Mouse (Mus musculus) MEL (cell line): ENCODE data around the gene Minos1.

ENCODE experiments used
- CHD2 ChIP-seq: IDR thresholded peaks from 2 replicates; pipeline ENCODE4 v1.6.1; 2011; ENCODE audit warnings: low read length, improper control_type of control experiment
- CTCF ChIP-seq, 3 experiments: IDR thresholded peaks in 2 of 3; conservative IDR thresholded peaks in 1 of 3; 2 replicates each; pipeline ENCODE4 v1.5.1; 2011 to 2012; ENCODE audit warnings: low read length in 3 of 3, low read depth in 2 of 3, mild to moderate bottlenecking in 2 of 3, improper control_type of control experiment in 1 of 3, inconsistent platforms in 1 of 3, mixed read lengths in 1 of 3, moderate library complexity in 1 of 3; ENCODE audit not compliant: control insufficient read depth in 1 of 3, insufficient read depth in 1 of 3, poor library complexity in 1 of 3, severe bottlenecking in 1 of 3
- NELFE ChIP-seq: IDR thresholded peaks from 2 replicates; pipeline ENCODE4 v1.6.1; 2011; ENCODE audit warnings: low read depth, low read length, improper control_type of control experiment
- ZMIZ1 ChIP-seq: IDR thresholded peaks from 2 replicates; pipeline ENCODE4 v1.6.1; 2012; ENCODE audit warnings: low read depth, mild to moderate bottlenecking, inconsistent platforms, low read length, improper control_type of control experiment, moderate library complexity
- ZNF384 ChIP-seq: IDR thresholded peaks from 2 replicates; pipeline ENCODE4 v1.6.1; 2012; ENCODE audit warnings: low read depth, mild to moderate bottlenecking, inconsistent platforms, low read length, improper control_type of control experiment

- TF ChIP-seq CTCF (IDR thresholded peaks at IDR 0.05 in 2 of 3, conservative IDR thresholded peaks at IDR 0.05 in 1 of 3; ENCODE audit: control insufficient read depth in 1 of 3, insufficient read depth in 1 of 3, low read depth in 2 of 3, low read length in 3 of 3, poor library complexity in 1 of 3, severe bottlenecking in 1 of 3), result no peak
- TF ChIP-seq CHD2, result no peak
- TF ChIP-seq ZMIZ1, result no peak
- TF ChIP-seq NELFE, result no peak
- no peak for TF ChIP-seq ZNF384
These were observed 56.9 kb downstream of the Minos1 start for GRCm38 (mm10) chr4:139074060-139074459.
